In genomic region chr19:44554861-44555590, GRCm38 (mm10) we compare ENCODE assay signal across 8 mouse cellular contexts. TPM values are rescaled to one million over a fixed set of nuclear protein-coding genes. Genes with fewer than 3 reads are reported as not detected.
DNase-seq lines count a peak whose midpoint lies in the region; ATAC-seq and TF ChIP-seq lines count a peak whose summit lies in the region.

Ndufb8 (minus strand) TSS chr19:44555440.

- peak; percentile 79 for ATAC-seq in activated CD4-positive, CD25-positive, alpha-beta regulatory T cell, adult 4 months
- peak; percentile 97 for ATAC-seq in megakaryocyte progenitor cell, adult 5-6 weeks (replicated peaks; ENCODE audit: poor library complexity)

- TF ChIP-seq POLR2A in cortical plate, adult 2 months (IDR thresholded peaks at IDR 0.05; ENCODE audit: extremely low read depth, insufficient read depth, low read length): peak; percentile 86

- no peaks in the 10 kb centered on the region for H3K4me1 ChIP-seq in cortical plate, adult 2 months (ENCODE audit: control insufficient read depth, insufficient read depth, low read length)

- peak within 1 kb of the TSS; percentile 76 for H3K27ac ChIP-seq in cortical plate, adult 2 months (ENCODE audit: insufficient read depth, low read length)

- DNase-seq in gastrocnemius, postnatal 10 days: peak; percentile 98
- peak; percentile 95 for DNase-seq in induced T-regulatory cell, adult 2 months (ENCODE audit: low read depth)
- peak; percentile 56 to 94 for DNase-seq in left cerebral cortex, adult 9 months (ENCODE audit: low spot score in 2 of 2)
- DNase-seq in right cerebral cortex, postnatal 14 days: peak; percentile 96
- peak; percentile 95 to 96 for DNase-seq in urinary bladder, postnatal 36 days (ENCODE audit: low spot score in 2 of 2)

- TF ChIP-seq CTCF in cortical plate, adult 2 months (IDR thresholded peaks at IDR 0.05; ENCODE audit: extremely low read depth, insufficient read depth, low read length): no peak

- peak within 1 kb of the TSS; percentile 99 for H3K4me3 ChIP-seq in cortical plate, adult 2 months (ENCODE audit: insufficient read depth, low read length)

RNA-seq across cellular contexts. Expression of gene Ndufb8, which starts in this region (rescaled TPM):
- polyA plus RNA-seq in activated CD4-positive, CD25-positive, alpha-beta regulatory T cell, adult 4 months (2017; shearing (Covaris generic)): 100 to 1,000 TPM; 300 to 321 TPM
- 545 and 586 TPM in 2 replicates for polyA plus RNA-seq in cortical plate, adult 2 months (2012; rRNA removed)
- total RNA-seq in gastrocnemius, postnatal 10 days (2021): 100 to 1,000 TPM; 675 to 794 TPM
- total RNA-seq in megakaryocyte progenitor cell, adult 5-6 weeks (2015): 361 and 370 TPM in 2 replicates
- 243 and 315 TPM in 2 replicates for total RNA-seq in megakaryocyte progenitor cell, adult 5-6 weeks (2017)

Comparison
In these comparisons a context has a peak if more than half of its experiments do, and no peak if none do; other contexts are left out.
1. Peak in every context shown above with its lines: DNase-seq, ATAC-seq, H3K4me3 ChIP-seq and H3K27ac ChIP-seq.